Mouse (Mus musculus): Measurements from ENCODE around the gene Olfr786.

Gene Olfr786

DNA sequence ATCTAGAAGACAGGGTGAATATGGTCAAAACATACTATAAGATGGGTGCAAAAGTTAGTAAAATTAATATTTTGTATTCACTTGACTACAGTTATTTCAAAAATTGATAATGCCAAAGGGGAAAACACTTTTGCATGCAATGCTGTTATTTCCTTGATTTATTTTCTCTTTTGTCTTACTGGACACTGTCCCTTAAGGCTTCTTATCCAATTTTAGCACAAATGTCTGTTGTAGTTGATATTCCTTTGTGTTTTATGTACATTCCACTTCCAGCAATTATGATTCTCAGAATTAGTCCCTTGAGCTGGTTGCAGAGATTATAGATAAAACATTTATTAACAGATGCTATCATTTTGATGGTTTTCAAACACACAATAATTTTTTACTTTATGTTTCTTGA, at the start of gene Olfr786:
Gene Olfr786, plus strand, starts transcription at position 301 of the 400 bp plus-strand sequence.
- DNase-seq (ENCODE audit: low spot score in 2 of 2): no peak

- no peak for DNase-seq (ENCODE audit: low spot score in 2 of 2)
Observed at GRCm38 (mm10) chr10:129383783-129384182, 43.3 kb upstream of the Olfr786 start, which contains the start of gene Olfr784. TSS of gene Olfr784 (plus strand) at chr10:129384083.

GRCm38 (mm10) chr10:129400892-129401291, 26.2 kb upstream of the Olfr786 start:
- no peak for DNase-seq (ENCODE audit: low spot score in 2 of 2)

DNA sequence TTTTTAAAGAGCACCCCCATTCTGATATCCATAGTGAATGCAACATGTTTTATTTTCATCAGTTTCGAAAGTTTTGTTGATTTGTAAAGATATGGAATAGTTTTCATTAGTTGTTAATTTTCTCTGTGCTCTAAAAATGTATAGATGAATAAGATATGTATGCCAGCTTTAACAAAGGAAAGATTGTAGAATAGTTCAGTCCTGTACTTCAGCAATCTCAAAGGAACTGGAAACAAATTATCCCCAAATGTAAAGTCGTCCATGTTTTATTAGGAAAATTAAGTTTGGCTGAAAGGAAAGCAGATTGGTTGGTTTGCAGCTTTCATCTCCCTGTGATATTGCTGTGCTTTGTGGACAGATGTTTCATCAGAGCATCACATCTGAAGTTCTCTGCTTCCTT, 22.0 kb upstream of the Olfr786 start, which contains the start of gene Olfr785:
Gene Olfr785, plus strand, starts transcription at position 301 of the 400 bp plus-strand sequence.
- DNase-seq (ENCODE audit: low spot score in 2 of 2): no peak

GRCm38 (mm10) chr10:129461562-129461961, 34.5 kb downstream of the Olfr786 start, which contains the start of gene Olfr787:
TSS of gene Olfr787 (plus strand) at chr10:129461862.
- no peak for DNase-seq (ENCODE audit: low spot score in 2 of 2)

- no peak for DNase-seq (ENCODE audit: low spot score in 2 of 2)
Observed at GRCm38 (mm10) chr10:129470698-129471097, 43.6 kb downstream of the Olfr786 start, which contains the start of gene Olfr788. TSS of gene Olfr788 (plus strand) at chr10:129470998.

DNA sequence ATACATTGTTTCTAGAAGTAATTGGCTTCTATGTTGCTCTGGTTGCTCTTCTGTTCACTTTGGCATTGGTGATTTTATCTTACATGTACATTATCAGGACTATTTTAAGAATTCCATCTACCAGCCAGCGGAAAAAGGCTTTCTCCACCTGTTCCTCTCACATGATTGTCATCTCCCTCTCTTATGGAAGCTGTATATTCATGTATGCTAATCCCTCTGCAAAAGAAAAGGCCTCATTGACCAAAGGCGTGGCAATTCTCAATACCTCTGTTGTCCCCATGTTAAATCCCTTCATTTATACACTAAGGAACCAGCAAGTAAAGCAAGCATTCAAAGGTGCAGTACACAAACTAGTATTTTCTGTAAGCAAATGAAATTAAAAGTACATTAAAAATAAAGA, 46.1 kb downstream of the Olfr786 start:
- DNase-seq (ENCODE audit: low spot score in 2 of 2): no peak

DNA sequence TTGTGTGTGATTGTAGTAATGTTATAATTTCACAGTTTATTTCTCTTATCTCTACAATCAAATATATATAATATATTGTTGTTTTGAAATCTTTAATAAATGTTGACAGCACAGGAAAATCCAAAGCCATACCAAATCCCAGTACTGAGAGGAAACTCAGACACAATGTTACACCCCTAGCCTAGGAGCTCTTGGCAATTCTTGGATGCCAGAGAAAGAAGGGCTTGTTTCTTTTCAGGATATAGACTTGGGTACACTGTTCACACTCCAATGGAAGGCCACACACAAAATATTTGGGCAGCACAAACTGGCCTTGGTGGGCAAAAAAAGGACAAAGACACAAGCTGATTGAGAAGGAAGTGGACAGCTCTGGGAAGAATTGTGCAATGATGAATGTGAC, 46.6 kb downstream of the Olfr786 start:
- DNase-seq (ENCODE audit: low spot score in 2 of 2): no peak

GRCm38 (mm10) chr10:129484452-129484851, 57.3 kb downstream of the Olfr786 start, which contains the start of gene Olfr789:
TSS of gene Olfr789 (plus strand) at chr10:129484752.
- no peak for DNase-seq (ENCODE audit: low spot score in 2 of 2)

Data from heart, adult 9 months (tissue).